Mouse (Mus musculus) megakaryocyte, embryonic 14.5 days (primary cell): ENCODE measurements around the gene Ak6.

Experiments used
- FLI1 ChIP-seq: IDR thresholded peaks from 2 replicates; pipeline ENCODE4 v1.6.1; 2012; ENCODE audit warnings: low read length, inconsistent platforms, mixed read lengths
- GATA1 ChIP-seq: IDR thresholded peaks from 3 replicates; pipeline ENCODE4 v1.6.1; 2012; ENCODE audit warnings: mixed read lengths, low read length, inconsistent platforms, borderline replicate concordance

DNA sequence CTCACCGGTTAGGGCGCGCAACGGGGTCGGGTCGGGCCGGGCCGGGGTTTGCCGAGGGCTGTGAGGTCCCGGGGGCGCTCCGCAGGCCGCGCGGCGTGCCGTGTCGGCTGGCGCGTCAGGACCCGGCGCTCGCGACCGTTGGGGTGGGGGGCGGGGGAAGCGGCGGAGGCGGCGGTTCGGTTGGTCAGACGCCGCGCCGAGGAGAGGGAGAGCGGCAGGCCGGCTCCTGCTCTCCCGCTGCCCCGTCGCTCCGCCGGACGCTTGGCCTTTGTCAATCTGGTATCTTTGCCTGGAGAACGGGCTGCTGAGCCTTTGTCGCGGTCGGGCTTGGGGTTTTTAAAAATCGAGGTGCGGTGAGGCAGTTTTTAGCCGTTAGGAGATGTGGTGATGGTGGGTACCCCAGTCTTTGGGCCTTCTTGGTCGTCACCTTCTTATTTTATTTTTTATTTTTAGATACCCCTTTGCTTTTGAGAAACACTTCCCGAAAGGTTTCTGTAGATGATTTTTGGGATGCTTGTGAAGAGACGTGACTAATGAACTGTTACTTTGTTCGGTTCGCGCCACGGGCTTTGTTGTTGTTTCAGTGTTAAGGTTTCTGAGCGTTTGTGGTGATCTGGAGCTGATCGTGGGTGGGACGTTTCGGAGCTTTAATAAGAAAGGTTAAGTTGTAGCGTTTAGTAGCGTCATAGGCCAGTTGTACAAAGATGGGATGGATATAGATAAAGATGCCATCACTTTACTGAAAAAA, 834 bp downstream of the Ak6 start, which contains the start of gene Taf9:
- TF ChIP-seq GATA1 (no peak), FLI1 (no peak)
